Mouse (Mus musculus) cerebellum, adult 18-20 months (tissue): ENCODE results near the gene Tchh.

Experiments used
- DNase-seq, 2 experiments: peaks; one replicate each; pipeline ENCODE4 v3.0.0; 2021

Gene Tchh

GRCm38 (mm10) chr3:93497131-93497530 lies 55.0 kb downstream of the Tchh start:
- no peak for DNase-seq
